Mouse (Mus musculus): ENCODE data around the gene Hist2h2aa1. TPM values are rescaled to one million over a fixed set of nuclear protein-coding genes. Genes with fewer than 3 reads are reported as not detected.
A peak's percentile ranks its signal among the peaks of the same experiment; 100 is the strongest.
"Not testable (repeated sequence)": the region's sequence is repeated elsewhere in the genome, so short reads cannot be mapped to it uniquely, and the experiment has no call there.

Gene Hist2h2aa1
- polyA plus RNA-seq, 1 experiment from 2014 or later, result 30.4 TPM

DNA sequence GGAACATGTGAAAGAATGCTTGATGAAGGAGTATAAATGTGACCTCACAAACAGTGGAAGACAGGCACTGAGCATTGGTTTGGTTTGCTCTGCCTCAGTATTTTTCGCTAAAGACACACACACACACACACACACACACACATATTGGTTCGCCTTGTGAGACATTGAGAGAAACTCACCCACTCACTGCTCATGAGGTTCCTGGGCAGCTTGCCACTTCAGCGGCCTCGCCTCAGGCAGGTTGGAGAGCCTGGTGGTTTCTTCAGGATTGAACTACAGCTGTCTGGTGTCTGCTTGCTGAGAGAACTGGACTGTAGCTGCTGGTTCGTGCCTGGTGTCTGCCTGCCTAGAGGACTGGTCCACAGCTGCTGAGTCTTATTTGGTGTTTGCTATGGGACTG is 14.9 kb downstream of the Hist2h2aa1 start:
- Histone ChIP-seq H3K36me3 (no peaks in the 10 kb centered on the region), H3K4me2 (replicated peaks) (no peak overlapping the region), H3K9me3 (replicated peaks) (no peaks in the 10 kb centered on the region), H3K27ac (replicated peaks) (no peak overlapping the region), H3K9ac (no peak overlapping the region), H3K4me3 (replicated peaks) (no peak overlapping the region), H3K27me3 (no peaks in the 10 kb centered on the region), H3K4me1 (peaks cover 21% of the 10 kb centered on the region)
- no peak for ATAC-seq (ENCODE audit: insufficient number of reproducible peaks, low FRiP score, low TSS enrichment, low read depth)
- WGBS, result 94% methylated on average over 5 of the region's 5 CpGs

DNA sequence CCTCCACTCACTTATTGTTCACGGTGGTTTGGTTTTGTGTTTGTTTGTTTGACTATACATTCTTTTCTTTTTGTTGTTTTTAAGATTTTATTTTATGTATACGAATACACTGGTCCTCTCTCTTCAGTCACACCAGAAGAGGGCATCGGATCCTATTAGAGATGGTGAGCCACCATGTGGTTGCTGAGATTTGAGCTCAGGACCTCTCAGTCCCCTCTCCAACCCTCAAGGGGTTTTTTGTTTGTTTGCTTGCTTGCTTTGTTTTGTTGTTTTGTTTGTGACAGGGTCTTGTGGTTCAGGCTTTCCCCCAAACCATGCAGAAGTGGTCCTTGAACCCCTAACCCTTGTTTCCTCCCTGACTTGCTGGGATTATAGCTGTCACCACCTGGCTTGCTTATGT is 16.3 kb downstream of the Hist2h2aa1 start:
- Histone ChIP-seq H3K4me3 (replicated peaks) (peak overlapping the region; percentile 68), H3K27me3 (no peaks in the 10 kb centered on the region), H3K9me3 (replicated peaks) (no peaks in the 10 kb centered on the region), H3K4me1 (peaks cover 21% of the 10 kb centered on the region), H3K36me3 (no peaks in the 10 kb centered on the region), H3K27ac (replicated peaks) (peak overlapping the region; percentile 99), H3K9ac (peak overlapping the region; percentile 74), H3K4me2 (replicated peaks) (peak overlapping the region; percentile 65)
- 47% methylated on average over 3 of the region's 3 CpGs for WGBS
- ATAC-seq (ENCODE audit: insufficient number of reproducible peaks, low FRiP score, low TSS enrichment, low read depth), result no peak

DNA sequence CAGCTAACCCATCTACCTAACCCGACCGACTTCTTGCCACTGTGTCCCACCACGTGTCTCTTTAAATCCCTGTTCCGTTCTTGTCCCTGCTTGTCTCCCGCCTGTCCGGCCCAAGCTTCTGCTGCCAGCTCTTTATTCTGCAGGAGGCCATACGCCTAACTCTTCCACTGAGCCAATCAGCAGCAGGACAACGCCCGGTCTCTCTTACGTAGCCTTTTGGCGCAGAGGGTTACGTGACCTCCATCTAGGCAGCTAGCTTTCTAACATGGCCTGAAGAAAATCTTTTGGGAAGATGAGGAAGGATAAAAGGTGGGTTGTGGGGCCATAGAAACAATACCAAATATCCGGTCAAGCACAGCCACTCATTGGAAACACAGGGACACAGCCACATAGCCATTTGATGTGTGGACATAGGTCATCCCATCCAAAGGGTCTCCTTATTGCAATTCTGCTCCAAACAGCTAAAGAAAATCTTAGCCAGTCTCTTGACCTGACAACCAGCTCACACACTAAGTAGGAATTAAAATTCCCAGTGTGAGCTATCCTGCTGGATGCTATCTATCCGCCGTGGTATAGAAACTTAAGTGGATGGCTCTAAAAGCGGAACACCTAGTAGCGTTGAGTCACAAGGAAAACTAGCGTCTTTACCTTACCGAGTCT is 17.0 kb downstream of the Hist2h2aa1 start:
- H3K36me3 ChIP-seq, result no peaks in the 10 kb centered on the region

DNA sequence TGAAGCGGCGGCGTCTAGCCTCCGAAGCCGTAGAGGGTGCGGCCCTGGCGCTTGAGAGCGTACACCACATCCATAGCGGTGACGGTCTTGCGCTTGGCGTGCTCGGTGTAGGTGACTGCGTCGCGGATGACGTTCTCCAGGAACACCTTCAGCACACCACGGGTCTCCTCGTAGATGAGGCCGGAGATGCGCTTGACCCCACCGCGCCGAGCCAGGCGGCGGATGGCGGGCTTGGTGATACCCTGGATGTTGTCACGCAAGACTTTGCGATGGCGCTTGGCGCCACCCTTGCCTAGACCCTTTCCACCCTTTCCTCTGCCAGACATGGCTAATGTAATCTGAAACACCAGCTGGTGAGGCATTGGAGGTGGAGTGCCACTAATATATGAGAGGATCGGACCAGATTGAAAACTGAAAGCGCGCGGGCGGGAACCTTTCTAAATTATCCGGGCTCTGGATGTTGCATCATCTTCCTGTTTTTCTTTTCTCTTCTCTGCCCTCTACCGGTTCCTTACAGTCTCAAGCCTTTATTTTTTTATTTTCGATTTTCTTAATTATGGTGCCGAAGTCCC is 17.8 kb downstream of the Hist2h2aa1 start, which contains the start of gene Hist2h4:
TSS of gene Hist2h4 (minus strand) at position 333 of the 572 bp plus-strand sequence.
- no peaks in the 10 kb centered on the region for H3K27me3 ChIP-seq
- under 1% methylated on average over 37 of the region's 40 CpGs for WGBS
- H3K9me3 ChIP-seq (replicated peaks), result no peaks in the 10 kb centered on the region
- H3K4me3 ChIP-seq (replicated peaks), result peak within 1 kb of the TSS; percentile 68
- H3K4me1 ChIP-seq, result peaks cover 27% of the 10 kb centered on the region
- peak; percentile 89 for ATAC-seq (ENCODE audit: insufficient number of reproducible peaks, low FRiP score, low TSS enrichment, low read depth)
- peak within 1 kb of the TSS; percentile 74 for H3K9ac ChIP-seq
- peak within 1 kb of the TSS; percentile 65 for H3K4me2 ChIP-seq (replicated peaks)
- peak within 1 kb of the TSS; percentile 99 for H3K27ac ChIP-seq (replicated peaks)
- H3K36me3 ChIP-seq, result no peaks in the 10 kb centered on the region

More for the DNA sequence above, 17.0 kb downstream of the Hist2h2aa1 start:
- Histone ChIP-seq H3K4me3 (replicated peaks) (peak overlapping the region; percentile 68), H3K27ac (replicated peaks) (peak overlapping the region; percentile 99), H3K9ac (peak overlapping the region; percentile 74), H3K9me3 (replicated peaks) (no peaks in the 10 kb centered on the region), H3K4me2 (replicated peaks) (peak overlapping the region; percentile 65), H3K4me1 (peaks cover 21% of the 10 kb centered on the region), H3K27me3 (no peaks in the 10 kb centered on the region)
- under 1% methylated on average over 19 of the region's 19 CpGs for WGBS
- ATAC-seq (ENCODE audit: insufficient number of reproducible peaks, low FRiP score, low TSS enrichment, low read depth), result peak; percentile 86

DNA sequence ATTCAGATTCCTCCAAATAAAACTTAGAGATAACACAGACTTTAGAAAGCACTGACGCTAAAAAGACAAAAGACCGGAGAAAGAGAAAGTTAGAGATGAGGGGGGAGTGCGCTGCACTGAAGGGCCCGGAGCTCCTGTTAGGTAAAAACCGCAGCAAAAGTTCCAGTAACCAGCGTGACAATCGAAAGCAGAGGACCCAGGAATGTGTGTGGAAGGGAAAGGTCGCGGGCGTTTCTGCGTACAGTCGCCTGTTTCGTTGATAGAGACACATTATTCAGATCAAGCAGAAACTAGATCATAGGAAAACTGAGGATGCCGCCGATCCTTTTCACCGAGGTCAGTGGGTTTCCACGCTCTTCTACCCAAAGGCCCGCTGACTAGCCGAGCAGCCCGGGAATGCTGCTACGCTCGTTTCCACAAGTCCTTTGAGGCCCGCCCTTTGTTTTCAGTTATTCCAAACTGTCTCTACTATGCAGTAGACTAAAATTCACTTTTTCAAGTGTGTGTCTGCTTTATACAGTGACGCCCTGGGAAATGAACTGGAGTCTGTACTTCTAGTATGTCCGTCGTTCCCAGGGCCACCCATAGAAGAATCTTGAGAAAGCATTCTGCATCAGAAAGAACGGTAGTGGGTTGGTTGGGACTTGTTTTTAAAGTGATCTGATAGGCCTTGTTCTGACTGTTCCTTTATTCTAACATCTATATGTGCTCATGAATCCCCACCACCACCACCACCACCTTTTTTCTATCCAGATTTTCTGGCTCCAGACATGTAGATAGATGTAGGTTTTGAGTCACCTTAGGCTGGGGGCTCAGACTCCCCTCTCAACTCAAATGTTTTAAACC is 18.5 kb downstream of the Hist2h2aa1 start:
- peak overlapping the region; percentile 68 for H3K4me3 ChIP-seq (replicated peaks)
- peak; percentile 56; the same call in 1 of the 2 replicates for ATAC-seq (ENCODE audit: insufficient number of reproducible peaks, low FRiP score, low TSS enrichment, low read depth)
- peak overlapping the region; percentile 99 for H3K27ac ChIP-seq (replicated peaks)
- peaks cover 28% of the 10 kb centered on the region for H3K4me1 ChIP-seq
- H3K27me3 ChIP-seq, result no peaks in the 10 kb centered on the region
- H3K4me2 ChIP-seq (replicated peaks), result peak overlapping the region; percentile 65
- WGBS, result 3% methylated on average over 27 of the region's 27 CpGs
- H3K9me3 ChIP-seq (replicated peaks), result no peaks in the 10 kb centered on the region
- peak overlapping the region; percentile 50 for H3K9ac ChIP-seq
- no peaks in the 10 kb centered on the region for H3K36me3 ChIP-seq

DNA sequence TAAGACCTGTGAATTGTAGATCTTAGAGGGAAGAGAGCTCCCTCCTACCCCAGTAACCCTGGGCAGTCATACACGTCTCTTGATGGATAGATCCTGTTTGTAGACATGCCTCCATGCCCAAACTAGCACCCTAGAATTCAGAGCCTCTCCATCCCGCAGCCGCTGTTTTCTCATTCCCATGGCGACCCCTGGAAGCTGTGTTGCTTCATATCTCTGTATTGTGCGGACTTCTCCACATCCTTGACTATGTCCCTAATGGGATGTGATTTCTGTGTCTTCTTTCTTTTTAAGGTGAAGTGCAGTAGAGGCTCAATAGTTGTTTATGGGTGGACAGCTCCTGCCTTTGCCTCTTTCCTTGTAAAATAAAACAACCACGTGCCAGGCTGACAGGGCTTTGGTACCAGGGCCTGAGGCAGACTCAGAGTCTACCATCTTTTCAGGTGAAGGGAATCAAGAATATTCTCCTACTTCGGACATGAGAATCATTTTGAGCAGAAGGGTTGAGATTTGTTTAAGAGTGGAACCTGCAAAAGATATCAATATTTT is 19.2 kb downstream of the Hist2h2aa1 start:
- Histone ChIP-seq H3K4me3 (replicated peaks) (peak overlapping the region; percentile 68), H3K27ac (replicated peaks) (peak overlapping the region; percentile 99), H3K9me3 (replicated peaks) (no peaks in the 10 kb centered on the region), H3K27me3 (no peaks in the 10 kb centered on the region), H3K36me3 (no peaks in the 10 kb centered on the region), H3K4me1 (peaks cover 28% of the 10 kb centered on the region), H3K9ac (0 out of 2 replicates have a peak overlapping the region, but pooled peaks have one; percentile 50), H3K4me2 (replicated peaks) (peak overlapping the region; percentile 65)
- 72% methylated on average over 7 of the region's 7 CpGs for WGBS
- ATAC-seq (ENCODE audit: insufficient number of reproducible peaks, low FRiP score, low TSS enrichment, low read depth), result no peak

DNA sequence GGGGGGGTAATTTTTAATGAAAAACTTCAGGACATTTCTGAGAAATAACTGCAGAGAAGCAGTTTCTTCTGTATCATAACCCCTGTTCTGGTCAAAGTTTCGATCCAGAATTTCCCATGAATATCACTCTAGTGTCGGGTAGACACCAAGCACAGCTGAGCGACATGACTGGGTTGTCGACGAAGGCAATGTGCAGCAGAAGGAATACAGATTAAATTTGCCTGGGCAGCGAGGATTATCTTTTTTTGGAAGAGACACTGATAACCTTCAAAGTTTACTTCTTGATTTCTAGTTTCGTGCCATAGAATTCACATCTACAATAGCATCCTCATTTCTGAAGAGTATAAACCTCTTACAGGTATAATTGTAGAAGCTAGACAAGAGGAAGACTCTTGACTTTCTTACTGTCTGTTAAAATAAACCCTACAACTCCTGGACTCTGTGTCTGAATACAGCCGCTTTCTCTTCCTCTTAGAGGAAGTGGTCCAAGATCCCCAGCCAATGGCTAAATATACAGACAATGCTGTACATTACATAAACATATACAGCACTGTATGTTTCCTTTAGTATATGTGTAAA is 20.9 kb downstream of the Hist2h2aa1 start:
- peaks cover 31% of the 10 kb centered on the region for H3K4me1 ChIP-seq
- H3K9me3 ChIP-seq (replicated peaks), result no peaks in the 10 kb centered on the region
- no peak overlapping the region for H3K4me2 ChIP-seq (replicated peaks)
- no peak overlapping the region for H3K9ac ChIP-seq
- no peak for ATAC-seq (ENCODE audit: insufficient number of reproducible peaks, low FRiP score, low TSS enrichment, low read depth)
- H3K27ac ChIP-seq (replicated peaks), result no peak overlapping the region
- no peak overlapping the region for H3K4me3 ChIP-seq (replicated peaks)
- 86% methylated on average over 8 of the region's 8 CpGs for WGBS
- no peaks in the 10 kb centered on the region for H3K36me3 ChIP-seq
- H3K27me3 ChIP-seq, result no peaks in the 10 kb centered on the region

DNA sequence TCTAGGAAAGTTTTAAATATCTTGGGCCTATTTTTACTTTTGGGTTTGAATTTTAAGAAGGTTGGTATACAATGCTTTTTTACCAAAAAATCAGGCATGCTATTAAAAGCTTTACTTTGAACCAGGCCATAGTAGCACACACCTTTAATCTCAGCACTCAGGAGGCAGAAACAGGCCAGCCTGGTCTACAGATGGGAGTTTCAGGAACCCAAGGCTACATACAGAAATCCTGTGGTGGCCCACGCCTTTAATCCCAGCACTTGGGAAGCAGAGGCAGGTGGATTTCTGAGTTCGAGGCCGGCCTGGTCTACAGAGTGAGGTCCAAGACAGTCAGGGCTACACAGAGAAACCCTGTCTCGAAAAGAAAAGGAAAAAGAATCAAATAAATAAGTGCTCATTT is 22.2 kb downstream of the Hist2h2aa1 start:
- peak overlapping the region; percentile 49 for H3K4me2 ChIP-seq (replicated peaks)
- H3K27me3 ChIP-seq, result no peaks in the 10 kb centered on the region
- no peak for ATAC-seq (ENCODE audit: insufficient number of reproducible peaks, low FRiP score, low TSS enrichment, low read depth)
- H3K27ac ChIP-seq (replicated peaks), result peak overlapping the region; percentile 95
- H3K4me1 ChIP-seq, result peaks cover 21% of the 10 kb centered on the region
- H3K9me3 ChIP-seq (replicated peaks), result no peaks in the 10 kb centered on the region
- H3K9ac ChIP-seq, result no peak overlapping the region
- no peaks in the 10 kb centered on the region for H3K36me3 ChIP-seq
- 74% methylated on average over 4 of the region's 4 CpGs for WGBS
- no peak overlapping the region for H3K4me3 ChIP-seq (replicated peaks)

DNA sequence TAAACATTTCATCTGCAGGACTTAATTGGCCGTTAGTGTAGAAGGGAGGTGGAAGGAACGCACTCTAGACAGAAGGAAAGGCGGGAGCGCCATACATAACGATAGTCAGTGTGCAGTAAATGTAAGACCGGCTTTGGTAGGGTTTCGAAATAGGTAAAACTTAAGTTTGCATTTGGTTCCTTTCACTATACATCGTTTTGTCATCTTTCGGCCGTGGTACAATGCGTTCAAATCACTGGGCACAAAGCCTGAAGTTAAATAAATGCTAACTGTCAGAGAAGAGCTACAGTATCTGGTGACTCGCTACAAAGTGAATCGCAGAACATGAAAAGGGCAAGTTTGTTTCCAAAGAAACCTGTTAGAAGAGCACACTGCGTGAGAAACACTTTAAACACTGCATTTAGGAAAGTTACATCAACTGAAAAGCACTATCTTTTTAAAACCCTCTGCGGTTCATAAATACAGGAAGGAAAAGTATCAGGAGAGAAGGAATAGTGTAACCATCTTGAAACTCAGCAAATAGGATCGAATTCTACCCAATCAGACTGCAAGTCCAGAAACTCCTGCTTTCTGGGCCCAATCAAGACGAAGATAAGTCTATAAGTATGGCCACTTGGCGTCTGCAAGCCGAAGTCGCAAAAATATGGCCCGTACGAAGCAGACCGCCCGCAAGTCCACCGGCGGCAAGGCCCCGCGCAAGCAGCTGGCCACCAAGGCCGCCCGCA is 22.9 kb downstream of the Hist2h2aa1 start, which contains the start of gene Hist2h3b:
TSS of gene Hist2h3b (plus strand) at position 604 of the 725 bp plus-strand sequence.
- Histone ChIP-seq H3K27ac (replicated peaks) (peak within 1 kb of the TSS; percentile 96), H3K4me2 (replicated peaks) (peak within 1 kb of the TSS; percentile 85), H3K4me1 (peaks cover 21% of the 10 kb centered on the region), H3K36me3 (no peaks in the 10 kb centered on the region), H3K9ac (peak within 1 kb of the TSS; percentile 37; the same call in 1 of the 2 replicates), H3K4me3 (replicated peaks) (peak within 1 kb of the TSS; percentile 57), H3K9me3 (replicated peaks) (no peaks in the 10 kb centered on the region), H3K27me3 (no peaks in the 10 kb centered on the region)
- ATAC-seq (ENCODE audit: insufficient number of reproducible peaks, low FRiP score, low TSS enrichment, low read depth), result peak; percentile 80
- WGBS, result 16% methylated on average over 30 of the region's 30 CpGs

DNA sequence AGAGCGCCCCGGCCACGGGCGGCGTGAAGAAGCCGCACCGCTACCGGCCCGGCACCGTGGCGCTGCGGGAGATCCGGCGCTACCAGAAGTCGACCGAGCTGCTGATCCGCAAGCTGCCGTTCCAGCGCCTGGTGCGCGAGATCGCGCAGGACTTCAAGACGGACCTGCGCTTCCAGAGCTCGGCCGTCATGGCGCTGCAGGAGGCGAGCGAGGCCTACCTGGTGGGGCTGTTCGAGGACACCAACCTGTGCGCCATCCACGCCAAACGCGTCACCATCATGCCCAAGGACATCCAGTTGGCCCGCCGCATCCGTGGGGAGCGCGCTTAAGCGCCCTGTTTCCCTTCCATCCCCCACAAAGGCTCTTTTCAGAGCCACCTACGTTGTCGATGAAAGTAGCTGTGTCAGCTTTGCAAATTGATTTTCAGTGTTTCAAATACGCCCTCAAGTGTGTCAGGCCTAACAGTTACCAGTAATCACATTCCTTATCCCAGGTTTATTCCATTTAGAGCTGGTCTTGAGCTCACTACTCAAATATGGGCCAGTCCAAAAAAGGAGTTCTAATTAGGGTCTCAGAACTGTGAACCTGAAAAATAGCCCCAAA is 23.6 kb downstream of the Hist2h2aa1 start:
- Histone ChIP-seq H3K4me2 (replicated peaks) (peak overlapping the region; percentile 85), H3K4me3 (replicated peaks) (peak overlapping the region; percentile 57), H3K9ac (peak overlapping the region; percentile 37; the same call in 1 of the 2 replicates), H3K27ac (replicated peaks) (peak overlapping the region; percentile 96), H3K4me1 (peaks cover 21% of the 10 kb centered on the region)
- H3K9me3 ChIP-seq (replicated peaks); H3K36me3 ChIP-seq; H3K27me3 ChIP-seq: not testable (repeated sequence)
- peak; percentile 18 for ATAC-seq (ENCODE audit: insufficient number of reproducible peaks, low FRiP score, low TSS enrichment, low read depth)
- 2% methylated on average over 16 of the region's 44 CpGs for WGBS

All from embryonic facial prominence, embryonic 15.5 days (tissue).